Mouse (Mus musculus) erythroblast, embryonic 14.5 days (primary cell): ENCODE data around the gene Zfp764.

Experiments used
- GATA1 ChIP-seq: IDR thresholded peaks from 2 replicates; pipeline ENCODE4 v1.6.1; 2012; ENCODE audit warnings: low read length, inconsistent platforms, mixed read lengths
- TAL1 ChIP-seq: IDR thresholded peaks from 3 replicates; pipeline ENCODE4 v1.6.1; 2012; ENCODE audit warnings: low read length, inconsistent platforms, mixed read lengths

DNA sequence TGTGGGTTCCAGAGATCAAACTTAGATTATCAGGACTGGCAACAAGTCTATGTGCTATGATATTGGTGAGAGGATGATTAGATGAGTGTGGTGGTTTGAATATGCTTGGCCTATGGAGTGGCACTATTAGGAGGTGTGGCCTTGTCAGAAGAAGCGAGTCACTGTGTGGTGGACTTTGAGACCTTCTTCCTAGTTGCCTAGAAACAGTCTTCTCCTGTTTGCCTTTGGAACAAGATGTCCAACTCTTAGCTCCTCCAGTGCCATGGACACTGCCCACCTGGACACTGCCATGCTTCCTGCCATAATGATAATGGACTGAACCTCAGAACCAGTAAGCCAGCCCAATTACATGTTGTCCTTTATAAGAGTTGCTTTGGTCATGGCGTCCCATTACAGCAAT, 19.3 kb upstream of the Zfp764 start:
- TF ChIP-seq GATA1 (no peak), TAL1 (no peak)
